Mouse (Mus musculus): ENCODE data around the gene Gstt4.

Gene Gstt4

DNA sequence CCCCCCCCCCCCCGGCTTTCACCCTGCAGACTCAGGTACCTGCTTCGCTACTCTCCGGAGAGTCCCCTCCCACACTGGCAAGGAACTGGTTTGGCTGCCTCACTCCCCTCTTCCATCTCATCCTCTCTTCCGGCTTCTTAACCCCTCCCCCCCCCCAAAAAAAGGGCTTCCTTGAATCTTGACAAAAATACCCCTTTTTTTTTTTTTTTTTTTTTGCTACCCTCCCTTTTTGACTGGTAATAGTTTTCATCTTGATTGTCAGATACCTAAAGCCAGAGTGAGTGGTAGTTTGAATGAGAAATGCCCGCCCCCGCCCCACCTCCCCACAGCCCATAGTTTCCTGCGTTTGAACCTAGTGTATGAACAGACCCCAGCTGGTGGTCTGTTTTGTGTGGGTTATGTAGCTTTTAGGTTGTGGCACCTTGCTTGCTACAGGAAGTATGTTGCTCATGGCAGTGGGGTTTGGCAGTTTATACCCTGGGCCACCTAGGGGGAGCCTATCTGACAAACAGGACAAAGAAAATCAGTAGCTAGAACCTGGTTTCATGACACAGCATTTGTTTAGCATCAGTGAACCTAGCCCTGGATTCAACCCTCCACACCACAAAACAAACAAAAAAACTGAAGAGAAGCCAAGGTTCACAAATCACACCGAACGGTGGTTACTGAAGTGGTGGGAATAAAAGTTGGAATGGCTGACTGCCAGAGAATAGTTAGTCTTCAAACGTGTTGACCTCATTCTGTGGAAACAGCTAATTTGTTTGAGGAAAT is 13.6 kb upstream of the Gstt4 start:
- DNase-seq (ENCODE audit: low spot score in 2 of 2): no peak

DNA sequence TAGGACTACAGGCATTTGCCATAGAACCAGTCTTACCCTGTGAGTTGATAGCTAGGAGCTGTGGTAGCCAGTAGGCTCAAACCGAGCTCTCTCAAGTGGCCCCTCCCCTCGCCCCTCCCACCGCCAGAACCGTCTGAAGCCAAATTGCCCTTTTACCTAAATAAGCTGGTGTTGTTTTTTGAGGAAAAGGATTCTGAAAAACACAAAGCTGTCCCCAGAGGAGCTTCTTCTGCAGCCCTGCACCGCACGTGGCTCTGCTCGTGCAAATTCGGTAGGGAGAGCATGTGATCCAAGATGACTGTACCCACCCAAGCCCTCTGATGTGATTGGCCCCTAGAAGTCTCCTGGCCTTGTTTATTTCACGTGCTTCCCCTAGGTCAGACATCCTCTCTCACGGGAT is 13.0 kb upstream of the Gstt4 start:
- no peak for DNase-seq (ENCODE audit: low spot score in 2 of 2)

DNA sequence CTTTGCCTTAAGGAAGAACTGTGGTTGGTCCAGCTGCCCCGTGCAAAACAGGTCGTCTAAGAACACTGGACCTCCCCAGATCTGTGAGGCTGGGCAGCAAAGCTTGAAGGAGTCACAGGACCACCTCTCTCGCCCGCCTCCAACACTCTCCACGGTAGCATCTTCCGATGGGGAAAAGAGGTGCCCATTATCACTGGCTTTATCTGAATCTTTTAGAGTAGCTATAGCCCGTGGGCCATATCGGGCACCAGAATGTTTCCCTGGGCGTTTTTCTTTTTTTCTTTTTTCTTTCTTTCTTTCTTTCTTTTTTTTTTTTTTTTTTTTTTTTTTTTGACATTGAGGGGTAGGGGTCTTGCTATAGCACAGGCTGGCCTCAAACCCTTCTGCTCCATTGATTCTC is 12.4 kb upstream of the Gstt4 start:
- DNase-seq (ENCODE audit: low spot score in 2 of 2): no peak

DNA sequence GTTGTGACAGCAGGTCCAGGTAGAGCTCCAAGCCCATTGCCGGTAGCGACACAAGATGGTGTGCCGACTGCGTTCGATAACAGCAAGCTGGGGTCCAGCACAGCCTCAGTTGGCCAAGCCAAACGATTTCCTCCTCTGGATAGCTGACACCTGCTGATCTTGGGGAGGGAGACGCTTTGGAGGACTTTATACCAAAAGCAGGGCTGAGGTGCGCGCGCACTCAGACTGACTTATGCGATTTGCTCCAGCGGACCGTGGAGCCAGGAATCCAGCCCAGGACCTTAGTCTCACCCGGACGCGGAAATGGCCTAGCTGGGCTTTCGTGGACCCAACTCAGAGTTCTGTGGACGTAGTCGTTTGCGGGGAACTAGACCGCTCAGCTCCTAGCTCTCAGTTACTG is 11.9 kb upstream of the Gstt4 start:
- no peak for DNase-seq (ENCODE audit: low spot score in 2 of 2)

DNA sequence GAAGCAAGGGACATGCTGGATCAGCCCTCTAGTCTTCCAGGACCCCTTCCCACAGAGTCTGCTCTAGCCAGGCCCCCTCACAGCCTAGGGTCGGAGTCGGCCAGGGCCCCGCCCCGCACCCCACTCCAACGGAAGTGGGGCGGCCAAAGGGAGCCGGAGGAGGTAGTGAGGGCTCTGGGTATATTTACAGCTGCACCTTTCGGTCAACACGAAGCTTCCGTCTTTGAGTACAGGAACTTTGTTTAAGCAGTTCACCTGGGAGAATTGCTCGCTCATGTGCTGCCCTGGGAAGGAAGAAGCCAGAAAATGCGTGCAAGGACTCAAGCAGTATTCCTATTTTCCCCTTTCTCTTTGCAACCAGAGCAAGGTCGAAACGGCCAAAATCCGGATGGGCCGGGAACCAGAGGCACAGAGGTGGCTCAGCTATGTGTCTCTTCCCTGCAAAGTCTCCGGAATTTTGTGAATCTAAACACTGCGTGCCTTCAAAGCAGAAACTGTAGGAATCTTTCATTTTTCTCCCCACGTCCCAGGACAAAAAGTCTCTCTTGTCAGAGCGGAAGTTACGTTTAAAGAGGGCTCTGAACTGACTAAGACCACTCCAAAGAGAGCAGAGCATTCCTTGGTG is 11.2 kb upstream of the Gstt4 start:
- no peak for DNase-seq (ENCODE audit: low spot score in 2 of 2)

DNA sequence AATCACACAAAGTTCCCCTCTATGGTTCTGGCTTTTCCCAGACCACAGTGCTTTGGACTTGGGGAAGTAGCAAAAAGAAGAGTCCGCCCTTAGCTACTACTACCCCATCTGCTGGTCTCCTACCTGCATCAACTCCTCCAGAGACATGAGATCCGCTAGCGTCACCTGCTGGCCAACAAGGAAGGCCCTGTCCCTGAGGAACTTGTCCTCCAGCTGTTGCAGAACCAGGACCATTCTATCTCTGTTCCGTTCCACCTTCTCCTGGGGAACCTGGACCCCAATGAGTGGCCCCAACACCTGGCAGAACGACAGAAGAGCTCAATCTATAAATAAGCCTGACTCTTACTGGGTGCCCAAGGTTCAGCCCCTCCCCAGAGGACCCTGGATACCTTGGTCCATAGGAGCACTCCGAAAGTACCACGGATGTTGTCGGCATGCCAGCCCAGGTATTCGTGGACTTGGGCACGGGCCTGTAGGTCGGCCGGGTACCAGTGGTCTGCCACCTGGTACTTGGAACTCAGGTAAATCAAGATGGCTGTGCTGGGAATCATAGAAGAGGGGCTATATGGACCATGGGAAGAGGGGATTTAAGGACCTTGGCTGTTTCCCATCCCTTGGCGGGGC is 10.0 kb upstream of the Gstt4 start:
- DNase-seq (ENCODE audit: low spot score in 2 of 2): peak in 1 of 2 experiments; percentile 33

DNA sequence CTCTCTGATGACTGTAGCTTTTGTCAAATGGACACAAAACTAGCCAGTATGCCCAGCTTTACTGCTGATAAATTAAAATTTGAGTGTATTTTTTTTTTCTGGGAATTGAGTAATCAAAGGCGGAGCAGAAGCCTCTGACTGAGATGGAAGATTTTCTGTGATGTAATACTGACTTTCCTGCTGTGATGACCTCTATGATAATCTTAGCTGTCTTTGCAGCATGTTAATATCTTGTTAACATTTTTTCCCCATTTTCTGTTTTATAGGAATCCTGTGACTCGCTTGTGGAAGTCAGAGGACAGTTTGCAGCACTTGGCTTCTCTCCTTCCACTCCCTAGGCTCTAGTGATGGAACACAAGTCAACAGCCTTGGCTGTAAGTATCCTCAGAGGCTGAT is 7.9 kb upstream of the Gstt4 start:
- no peak for DNase-seq (ENCODE audit: low spot score in 2 of 2)

DNA sequence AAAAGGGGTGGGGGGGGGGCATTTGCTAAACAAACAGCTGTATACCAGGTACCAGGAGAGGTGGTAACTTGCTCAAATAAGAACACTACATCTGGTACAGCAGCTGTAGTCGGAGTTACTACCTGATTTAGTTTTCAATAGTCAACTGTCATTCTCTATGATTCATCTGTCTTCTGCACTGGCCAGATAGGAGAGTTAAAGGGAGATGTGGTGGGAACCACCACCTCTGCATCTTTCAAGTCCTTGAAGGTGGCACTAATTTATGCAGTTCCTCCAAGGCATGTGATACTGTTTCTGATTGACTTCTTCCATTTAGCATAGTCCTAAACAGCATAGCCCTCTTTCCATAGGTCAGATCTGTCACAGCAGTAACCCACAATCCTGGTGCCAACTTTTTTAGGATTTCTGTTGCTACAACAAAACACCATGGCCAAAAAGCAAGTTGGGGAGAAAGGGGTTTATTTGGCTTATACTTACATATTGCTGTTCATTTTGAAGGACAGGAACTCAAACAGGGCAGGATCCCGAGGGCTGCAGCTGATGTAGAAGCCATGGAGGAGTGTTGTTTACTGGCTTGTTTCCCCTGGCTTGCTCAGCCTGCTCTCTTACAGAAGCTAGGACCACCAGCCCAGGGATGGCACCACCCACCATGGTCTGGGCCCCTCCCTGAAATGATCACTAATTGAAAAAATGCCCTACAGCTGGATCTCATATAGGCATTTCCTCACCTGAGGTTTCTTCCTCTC is 7.4 kb upstream of the Gstt4 start:
- no peak for DNase-seq (ENCODE audit: low spot score in 2 of 2)

DNA sequence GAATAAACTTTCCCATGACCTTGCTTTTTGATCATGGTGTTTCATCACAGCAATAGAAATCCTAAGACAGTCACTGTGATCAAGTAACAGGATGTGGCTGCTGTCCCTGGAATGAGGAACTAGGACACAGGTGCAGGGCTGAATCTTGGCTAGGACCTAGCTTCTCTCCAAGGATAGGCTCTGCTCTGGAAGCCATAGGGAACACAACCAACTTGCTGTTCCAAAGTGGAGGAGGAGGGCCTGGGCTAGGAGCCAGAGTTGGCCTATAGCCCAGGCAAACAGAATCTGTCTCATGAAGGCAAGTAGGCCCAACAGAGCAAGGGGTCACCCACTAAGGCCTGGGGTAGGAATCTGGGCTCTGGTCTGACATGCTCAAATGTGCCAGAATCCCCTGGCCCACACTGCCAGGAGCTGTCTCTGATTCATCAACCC is 6.2 kb upstream of the Gstt4 start:
- no peak for DNase-seq (ENCODE audit: low spot score in 2 of 2)

DNA sequence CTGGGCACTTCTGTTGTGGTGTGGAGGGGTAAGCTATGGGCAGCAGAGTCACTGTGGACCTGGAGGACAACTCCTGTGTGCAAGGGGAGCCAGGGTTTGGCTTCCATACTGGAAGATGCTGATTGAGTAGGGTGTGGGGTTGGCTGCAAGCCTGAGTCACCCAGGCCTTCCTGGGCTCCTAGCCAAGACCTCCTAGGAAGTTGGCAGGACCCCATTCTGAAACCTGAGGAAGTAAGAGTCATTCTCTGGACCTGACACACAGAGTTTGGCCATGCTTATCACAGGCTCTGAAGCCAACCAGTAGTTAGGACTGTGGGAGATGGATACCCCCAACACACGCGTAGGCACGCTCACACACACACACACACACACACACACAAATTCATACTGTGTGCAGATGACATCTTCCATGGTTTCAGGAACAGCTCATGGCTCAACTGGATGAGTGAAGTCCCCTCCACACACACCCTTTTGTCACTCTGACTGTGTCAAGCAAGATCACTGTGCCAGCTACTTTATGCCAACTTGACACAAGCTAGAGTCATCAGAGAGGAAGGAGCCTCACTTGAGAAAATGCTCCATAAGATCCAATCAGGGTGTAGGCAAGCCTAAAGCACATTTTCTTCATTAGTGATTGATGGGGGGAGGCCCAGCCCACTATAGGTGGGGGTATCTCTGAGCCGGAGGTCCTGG is 5.5 kb upstream of the Gstt4 start:
- DNase-seq (ENCODE audit: low spot score in 2 of 2): no peak

DNA sequence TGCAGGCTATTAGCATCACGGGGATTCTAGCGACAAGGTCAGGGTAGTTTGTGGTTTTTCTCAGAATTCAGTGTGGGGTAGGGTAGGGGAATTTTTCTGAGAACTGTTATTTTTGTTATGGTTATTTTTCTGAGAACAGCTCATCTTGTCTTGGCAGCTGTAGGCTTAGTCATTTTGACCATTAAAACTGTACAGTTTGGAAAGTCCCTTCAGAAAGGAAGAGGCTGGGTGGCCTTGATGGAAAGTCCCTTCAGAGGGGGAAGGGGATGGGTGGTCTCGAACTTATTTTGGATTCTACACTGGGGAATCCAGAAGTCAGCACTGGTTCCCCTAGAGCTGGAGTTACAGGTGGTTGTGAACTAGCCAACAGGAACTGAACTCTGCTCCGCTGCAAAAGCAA is 2.2 kb upstream of the Gstt4 start:
- DNase-seq (ENCODE audit: low spot score in 2 of 2): no peak

DNA sequence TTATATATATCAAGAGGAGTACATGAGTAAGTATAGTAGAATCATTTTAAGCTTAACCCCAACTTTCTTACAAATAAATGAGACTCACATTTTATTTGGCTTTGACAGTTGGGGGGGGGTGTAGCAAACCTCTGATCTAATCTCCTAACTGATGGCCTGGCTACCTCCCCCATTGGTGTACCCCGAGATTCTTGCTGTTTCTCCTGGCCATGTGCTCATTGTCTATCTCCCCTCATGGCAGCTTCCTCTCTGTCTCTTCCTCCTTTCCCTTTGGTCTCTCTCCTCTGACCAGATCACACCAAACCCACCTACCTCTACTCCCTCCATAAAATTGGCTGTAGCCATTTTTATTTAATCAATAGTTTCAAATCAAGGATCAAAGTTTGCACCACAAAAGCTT is 1.4 kb upstream of the Gstt4 start:
- no peak for DNase-seq (ENCODE audit: low spot score in 2 of 2)

DNA sequence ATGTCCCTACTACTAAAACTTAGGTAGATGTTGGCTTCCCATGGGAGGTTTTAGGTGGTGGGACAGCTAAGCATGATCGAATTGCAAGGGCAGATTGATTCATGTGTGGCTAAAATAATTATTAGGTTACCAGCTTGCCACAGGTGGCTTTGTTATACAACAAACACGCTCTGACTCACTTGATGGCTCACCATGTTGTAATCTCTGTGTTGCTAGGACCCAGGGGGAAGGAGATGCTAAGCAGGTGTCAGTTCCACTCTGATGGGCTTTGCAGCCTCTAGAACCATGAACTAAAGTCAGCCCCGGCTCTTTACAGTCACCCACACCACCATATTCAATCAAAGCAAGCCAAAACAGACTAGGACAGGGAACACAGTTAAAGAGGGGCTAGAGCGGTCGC is 2.5 kb downstream of the Gstt4 start:
- DNase-seq (ENCODE audit: low spot score in 2 of 2): no peak

DNA sequence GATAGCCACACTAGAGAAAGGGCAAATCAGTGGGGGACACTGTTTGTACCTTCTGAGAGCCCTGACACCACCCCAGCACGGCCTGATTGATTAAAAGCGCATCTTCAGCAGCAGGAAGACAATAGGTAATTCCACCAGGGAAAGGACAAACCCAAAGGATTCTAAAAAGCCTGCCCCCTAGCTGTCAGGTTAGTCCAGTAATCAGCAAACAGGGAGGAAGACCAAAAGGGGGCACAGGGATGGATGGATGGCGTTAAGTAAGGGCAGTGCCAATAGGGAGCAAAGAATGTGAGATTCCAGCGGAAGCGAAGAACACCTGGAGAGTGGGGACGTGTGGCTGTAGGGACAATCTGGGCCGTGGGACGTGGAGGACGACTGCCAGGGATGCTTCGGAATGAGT is 3.7 kb downstream of the Gstt4 start:
- DNase-seq (ENCODE audit: low spot score in 2 of 2): no peak

DNA sequence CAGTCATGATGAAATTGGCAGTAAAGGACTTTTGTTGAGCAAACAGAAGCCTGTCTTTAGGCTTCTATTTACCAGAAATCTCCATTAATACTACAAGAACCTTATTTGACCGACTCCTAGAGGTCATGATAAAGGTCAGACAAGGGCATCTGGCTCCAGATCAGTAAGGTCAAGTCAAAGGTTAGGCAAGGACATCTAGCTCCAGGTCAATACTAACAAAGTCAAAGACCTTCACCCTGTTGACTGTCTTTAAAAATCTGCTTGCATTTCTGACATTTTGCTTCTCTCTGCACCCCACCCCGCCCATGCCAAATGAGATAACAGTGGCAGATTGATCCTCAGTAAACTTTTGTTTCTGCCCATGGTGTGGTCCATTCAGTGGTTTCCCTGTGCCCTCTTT is 18.1 kb downstream of the Gstt4 start:
- DNase-seq (ENCODE audit: low spot score in 2 of 2): no peak

DNA sequence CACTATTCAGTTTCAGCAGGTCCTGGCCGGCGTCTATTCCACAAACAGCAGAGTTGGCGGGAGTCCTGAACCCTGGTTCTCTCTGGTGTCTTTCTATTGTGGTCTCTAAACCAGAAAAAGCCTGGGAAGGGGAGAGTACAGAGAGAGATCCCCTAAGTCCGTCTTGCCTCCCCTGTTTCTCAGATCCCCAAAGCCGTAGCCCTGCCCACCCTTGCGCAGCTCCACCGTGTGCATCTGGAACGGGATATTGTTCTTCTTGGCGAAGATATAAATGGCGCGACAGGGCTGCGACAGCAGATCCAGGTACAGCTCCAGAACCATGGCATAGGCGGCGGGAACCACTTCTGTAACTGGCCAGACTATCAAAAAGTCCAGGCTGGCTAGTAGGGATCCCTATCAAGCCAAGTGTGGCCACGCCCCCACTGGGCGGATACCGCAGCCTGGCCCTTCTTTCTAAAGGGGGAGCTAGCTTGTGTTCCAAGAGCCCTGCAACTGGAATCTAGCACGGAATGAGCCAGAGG is 24.1 kb downstream of the Gstt4 start, which contains the start of gene Gstt1:
Gene Gstt1 (minus strand): TSS at position 409 of the 521 bp plus-strand sequence.
- DNase-seq (ENCODE audit: low spot score in 2 of 2): no peak

DNA sequence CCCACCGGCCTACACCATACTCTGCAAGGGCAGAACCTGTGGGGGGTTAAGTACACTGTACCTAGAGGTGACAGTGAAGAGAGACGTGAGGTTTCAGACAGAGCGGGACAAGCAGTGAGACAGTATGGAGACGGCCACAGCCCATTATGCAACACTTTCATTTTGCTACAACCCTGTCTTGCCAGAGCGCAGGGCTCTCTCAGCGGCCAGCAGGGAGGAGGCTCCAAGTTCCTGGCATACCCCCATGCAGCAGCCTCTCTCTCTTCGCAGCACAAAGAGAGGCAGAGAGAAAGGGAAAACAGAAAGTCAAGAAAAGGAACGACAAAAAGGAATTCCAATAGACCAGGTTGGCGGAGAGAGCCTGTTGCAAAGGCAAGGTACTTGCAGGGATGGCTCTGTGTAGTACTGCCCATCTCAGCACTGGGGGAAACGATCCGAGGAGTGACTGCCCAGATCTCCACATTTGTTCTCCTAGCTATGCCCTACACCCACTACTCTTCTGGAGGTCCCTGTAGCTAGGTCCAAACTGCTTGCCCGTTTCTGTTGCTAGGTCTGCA is 24.6 kb downstream of the Gstt4 start:
- no peak for DNase-seq (ENCODE audit: low spot score in 2 of 2)

DNA sequence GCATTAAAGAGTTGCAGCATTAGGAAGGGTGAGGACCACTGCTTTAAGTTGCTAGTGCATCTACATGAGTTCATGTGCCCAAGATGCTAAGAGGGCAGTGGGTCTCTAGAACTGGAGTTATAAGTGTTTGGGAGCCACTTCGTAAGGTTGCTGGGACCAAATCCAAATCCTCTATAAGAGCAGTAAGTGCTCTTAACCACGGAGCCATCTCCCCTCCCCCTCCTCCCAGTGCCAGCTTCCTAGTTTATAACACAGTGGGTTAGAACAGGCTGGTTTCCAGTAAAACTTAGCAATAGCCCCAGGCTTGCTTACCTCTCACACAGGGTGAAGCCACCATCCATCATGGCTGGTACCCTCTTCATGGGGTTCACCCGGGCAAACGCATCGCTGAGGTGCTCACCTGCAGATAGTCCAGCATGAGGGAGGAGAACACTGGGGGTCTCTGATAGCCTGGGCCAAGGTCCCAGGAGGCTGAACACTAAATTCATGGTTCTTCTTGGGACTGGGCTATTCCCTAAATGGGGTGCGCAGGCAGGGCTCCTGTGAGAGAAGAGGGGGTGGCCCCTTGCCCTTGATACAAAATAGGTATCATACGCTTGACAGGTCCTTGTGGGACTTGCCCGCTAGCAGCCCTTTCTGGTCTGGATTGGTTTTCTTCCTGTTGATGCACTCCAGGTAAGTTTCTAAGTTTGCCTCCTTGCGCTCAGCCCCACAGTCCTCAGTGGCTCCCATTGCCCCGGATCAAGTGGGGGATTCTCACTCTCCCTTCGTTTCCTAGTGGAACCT is 25.4 kb downstream of the Gstt4 start:
- no peak for DNase-seq (ENCODE audit: low spot score in 2 of 2)

DNA sequence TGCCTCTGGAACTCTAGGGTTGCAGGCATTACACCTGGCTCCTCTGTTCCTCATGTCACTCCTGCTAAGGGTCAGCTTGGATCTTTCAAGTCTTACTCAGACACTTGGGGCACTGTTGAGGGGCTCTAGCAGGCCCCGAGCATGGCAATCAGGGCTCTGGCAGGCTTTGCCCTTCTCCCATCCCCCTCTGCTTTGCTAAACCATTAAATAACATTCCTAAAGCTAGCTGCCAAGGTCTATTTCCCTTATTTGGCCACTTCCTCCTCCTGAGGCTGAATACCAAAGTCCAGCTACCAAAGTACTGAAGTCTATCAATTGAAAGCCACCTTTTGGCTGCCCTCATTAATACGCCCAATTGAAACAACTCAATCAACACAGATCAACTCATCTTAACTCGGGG is 27.5 kb downstream of the Gstt4 start:
- no peak for DNase-seq (ENCODE audit: low spot score in 2 of 2)

DNA sequence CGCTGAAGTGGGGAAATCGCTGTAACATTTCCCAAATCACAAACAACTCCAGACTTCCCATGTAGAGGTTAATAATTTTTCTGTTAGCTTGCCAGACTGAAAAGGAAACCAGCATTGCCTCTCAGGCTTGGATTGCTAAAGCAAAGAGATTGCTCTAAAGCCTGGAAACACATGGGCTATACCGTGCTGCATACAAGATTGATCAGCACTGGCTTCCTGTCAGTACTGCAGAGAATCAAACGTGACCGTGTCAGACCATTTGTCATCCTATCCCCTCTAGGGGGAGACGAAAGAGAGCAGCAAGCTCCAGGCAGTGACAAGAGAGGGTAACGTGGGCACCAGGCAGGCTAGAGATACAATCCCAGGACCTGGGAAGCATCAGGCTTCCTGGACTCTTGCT is 31.6 kb downstream of the Gstt4 start:
- no peak for DNase-seq (ENCODE audit: low spot score in 2 of 2)
